Mouse (Mus musculus) embryonic fibroblast, embryonic 13.5 days (primary cell): ENCODE measurements around the gene Fcho2. TPM values are rescaled to one million over a fixed set of nuclear protein-coding genes. Genes with fewer than 3 reads are reported as not detected.
"Not testable (repeated sequence)": the region's sequence is repeated elsewhere in the genome, so short reads cannot be mapped to it uniquely, and the experiment has no call there.

Experiments used
- H3K27ac ChIP-seq: 2 replicates; pipeline ENCODE4 v1.5.1; 2012; ENCODE audit warnings: low read length, control low read depth, inconsistent platforms; ENCODE audit not compliant: insufficient read depth
- H3K4me1 ChIP-seq: 2 replicates; pipeline ENCODE4 v1.6.1; 2011; ENCODE audit warnings: low read length; ENCODE audit not compliant: control insufficient read depth, insufficient read depth
- H3K4me3 ChIP-seq: 2 replicates; pipeline ENCODE4 v1.5.1; 2011; ENCODE audit warnings: mild to moderate bottlenecking, control low read depth, low read length; ENCODE audit not compliant: insufficient read depth
- CTCF ChIP-seq: IDR thresholded peaks from 2 replicates; pipeline ENCODE4 v1.5.1; 2011; ENCODE audit warnings: mild to moderate bottlenecking, control low read depth, low read length, moderate library complexity, borderline replicate concordance; ENCODE audit not compliant: insufficient read depth
- POLR2A ChIP-seq: IDR thresholded peaks from 2 replicates; pipeline ENCODE4 v1.6.1; 2011; ENCODE audit warnings: low read depth, mild to moderate bottlenecking, control low read depth, low read length, moderate library complexity
- polyA plus RNA-seq: library from polyadenylated mRNA; stranded (reverse); fragments of >200 nt; gene quantifications from 2 replicates; pipeline ENCODE4 v1.2.4, GENCODE M21; 2011; ENCODE audit warnings: low read depth; ENCODE audit not compliant: missing spikeins, insufficient read length

Gene Fcho2
- polyA plus RNA-seq, 1 experiment, result 57.6 TPM

DNA sequence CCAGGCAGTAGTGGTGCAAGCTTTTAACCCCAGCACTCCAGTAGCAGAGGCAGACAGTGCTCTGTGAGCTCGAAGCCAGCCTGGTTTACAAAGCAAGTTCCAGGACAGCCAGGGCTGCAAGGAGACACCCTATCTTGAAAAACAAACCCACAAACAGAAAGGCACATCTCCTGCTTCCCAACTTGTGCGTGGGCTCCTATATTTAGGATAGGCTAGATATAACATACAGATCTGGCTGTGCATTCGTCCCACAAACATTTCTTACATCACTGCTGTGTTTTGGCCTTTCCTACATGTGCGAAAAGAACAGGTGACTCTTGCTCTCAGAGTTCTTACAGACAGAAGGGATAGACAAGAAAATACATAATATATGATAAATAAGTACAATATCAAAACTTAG is 10.3 kb upstream of the Fcho2 start:
- TF ChIP-seq POLR2A, result no peak
- no peak for TF ChIP-seq CTCF

DNA sequence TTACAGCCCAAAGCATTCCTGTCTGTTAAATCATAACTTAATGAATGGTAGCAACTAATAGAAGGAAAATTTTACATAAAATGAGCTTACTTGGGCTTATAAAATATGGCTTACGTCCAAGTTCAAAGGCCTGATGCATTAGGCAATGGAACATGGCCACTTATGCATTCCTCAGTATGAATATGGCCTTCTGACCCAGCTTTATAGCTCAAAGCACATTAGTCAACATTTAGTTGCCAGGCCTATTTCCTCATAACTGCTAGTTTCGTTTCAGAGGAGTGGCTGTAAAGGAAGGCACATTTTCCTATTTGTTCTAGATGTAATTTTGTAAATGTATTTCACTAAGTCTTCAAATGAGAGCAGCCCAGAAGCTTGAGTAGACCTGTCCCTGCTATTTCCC is 3.8 kb upstream of the Fcho2 start:
- peaks cover 9% of the 10 kb centered on the region for H3K4me1 ChIP-seq
- no peak overlapping the region for H3K4me3 ChIP-seq
- TF ChIP-seq CTCF (no peak), POLR2A (no peak)
- H3K27ac ChIP-seq, result peak overlapping the region; percentile 27; the same call in 1 of the 2 replicates

More for the DNA sequence above, 10.3 kb upstream of the Fcho2 start:
- H3K4me1 ChIP-seq, result no peaks in the 10 kb centered on the region
- no peak overlapping the region for H3K27ac ChIP-seq
- no peak overlapping the region for H3K4me3 ChIP-seq

DNA sequence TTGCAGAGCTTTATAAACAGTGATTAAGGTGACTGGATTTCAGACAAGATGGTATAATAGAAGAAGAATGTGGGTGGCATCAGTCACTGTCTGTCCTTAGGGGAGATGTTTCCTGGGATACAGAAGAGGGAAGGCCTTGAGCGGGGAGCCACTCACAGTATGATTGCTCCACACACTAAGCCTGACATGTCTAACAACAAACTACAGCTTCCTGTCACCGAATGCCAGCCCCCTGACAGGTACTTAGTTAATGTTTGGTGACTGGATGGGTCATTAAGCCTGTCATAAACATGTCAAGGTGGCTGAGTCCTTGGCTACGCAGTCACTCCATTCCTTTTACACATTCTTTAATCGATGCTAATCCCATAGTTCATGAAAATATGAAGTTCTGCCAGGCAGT is 3.0 kb upstream of the Fcho2 start:
- Histone ChIP-seq H3K4me1 (peaks cover 11% of the 10 kb centered on the region), H3K27ac (no peak overlapping the region), H3K4me3 (no peak overlapping the region)
- TF ChIP-seq CTCF, result no peak
- TF ChIP-seq POLR2A, result no peak

GRCm38 (mm10) chr13:98817766-98818165 is 2.5 kb upstream of the Fcho2 start:
- Histone ChIP-seq H3K4me3 (no peak overlapping the region), H3K4me1 (peaks cover 11% of the 10 kb centered on the region), H3K27ac (no peak overlapping the region)
- TF ChIP-seq CTCF (no peak), POLR2A (no peak)

DNA sequence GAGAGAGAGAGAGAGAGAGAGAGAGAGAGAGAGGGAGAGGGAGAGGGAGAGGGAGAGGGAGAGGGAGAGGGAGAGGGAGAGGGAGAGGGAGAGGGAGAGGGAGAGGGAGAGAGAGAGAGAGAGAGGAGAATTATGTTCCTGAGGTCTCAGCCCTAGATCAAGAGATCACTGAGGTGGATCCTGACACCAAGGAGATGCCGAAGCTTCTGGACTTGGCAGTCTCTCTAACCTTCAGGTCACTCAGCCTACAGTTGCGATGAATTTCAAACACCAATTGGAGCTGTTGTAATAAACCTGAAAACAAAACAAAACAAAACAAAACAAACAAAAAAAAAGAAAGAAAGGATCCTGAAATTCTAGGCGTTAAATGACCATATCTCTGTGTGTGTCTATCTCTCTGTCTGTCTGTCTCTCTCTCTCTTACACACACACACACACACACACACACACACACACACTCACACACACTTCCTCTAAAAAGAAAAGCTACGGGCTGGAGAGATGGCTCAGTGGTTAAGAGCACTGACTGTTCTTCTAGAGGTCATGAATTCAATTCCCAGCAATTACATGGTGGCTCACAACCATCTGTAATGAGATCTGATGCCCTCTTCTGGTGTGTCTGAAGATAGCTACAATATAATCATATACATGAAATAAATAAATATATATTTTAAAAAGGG is 1.9 kb upstream of the Fcho2 start:
- peaks cover 11% of the 10 kb centered on the region for H3K4me1 ChIP-seq
- not testable (repeated sequence) for H3K4me3 ChIP-seq, H3K27ac ChIP-seq

DNA sequence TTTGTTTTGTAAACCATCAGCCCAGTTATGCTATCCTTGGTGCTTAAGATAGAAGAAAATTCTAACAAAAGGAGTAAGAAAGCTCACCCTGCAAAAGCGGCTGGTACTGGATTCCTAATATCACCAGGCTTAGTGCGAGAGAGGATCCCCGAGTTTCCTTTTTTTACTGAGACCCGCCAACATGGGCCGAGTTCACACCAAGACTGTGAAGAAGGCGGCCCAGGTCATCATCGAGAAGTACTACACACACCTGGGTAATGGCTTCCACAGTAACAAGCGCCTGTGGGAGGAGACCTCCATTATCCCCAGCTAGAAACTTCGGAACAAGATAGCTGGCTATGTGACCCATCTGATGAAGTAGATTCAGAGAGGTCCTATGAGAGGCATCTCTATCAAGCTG is 1.3 kb upstream of the Fcho2 start:
- Histone ChIP-seq H3K4me1 (peaks cover 11% of the 10 kb centered on the region), H3K27ac (no peak overlapping the region), H3K4me3 (no peak overlapping the region)
- TF ChIP-seq POLR2A (no peak), CTCF (no peak)

- TF ChIP-seq CTCF (no peak), POLR2A (no peak)
- H3K4me3 ChIP-seq, result peak overlapping the region; percentile 71
- peaks cover 9% of the 10 kb centered on the region for H3K4me1 ChIP-seq
- peak overlapping the region; percentile 49 for H3K27ac ChIP-seq
These were observed 791 bp downstream of the Fcho2 start for GRCm38 (mm10) chr13:98814275-98815040.

DNA sequence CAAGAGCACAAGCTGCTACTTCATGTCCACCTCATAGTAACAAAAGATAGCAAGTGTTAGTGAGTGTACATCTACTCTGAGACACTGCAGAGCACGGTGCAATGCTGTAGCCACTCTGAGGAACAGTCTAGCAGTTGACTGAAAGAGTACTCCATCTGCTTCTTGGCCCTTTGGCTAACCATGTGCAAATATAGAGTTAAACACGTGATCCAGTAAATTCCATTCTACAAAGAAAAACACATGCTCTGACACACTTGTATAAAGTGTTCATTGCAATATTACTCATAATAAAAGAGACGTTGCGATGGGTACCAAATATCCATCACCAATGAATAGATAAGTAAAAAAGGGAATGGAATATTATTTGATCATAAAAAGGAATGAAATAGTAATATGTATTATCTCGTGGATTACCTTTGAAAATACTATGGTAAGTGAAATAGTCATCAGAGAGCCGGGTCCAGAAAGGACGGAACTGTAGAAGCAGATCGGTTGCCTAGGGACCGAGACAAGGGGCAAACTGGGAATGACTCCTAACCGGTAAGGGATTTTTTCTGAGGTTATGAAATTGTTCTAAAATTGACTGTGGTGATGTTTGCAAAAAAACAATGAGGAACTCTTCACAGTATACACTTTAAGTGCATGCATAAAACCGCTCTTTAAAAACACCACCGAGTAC is 1.5 kb downstream of the Fcho2 start:
- peak overlapping the region; percentile 71 for H3K4me3 ChIP-seq
- TF ChIP-seq CTCF (no peak), POLR2A (no peak)
- H3K4me1 ChIP-seq, result peaks cover 4% of the 10 kb centered on the region; the same call in 1 of the 2 replicates
- peak overlapping the region; percentile 49 for H3K27ac ChIP-seq

DNA sequence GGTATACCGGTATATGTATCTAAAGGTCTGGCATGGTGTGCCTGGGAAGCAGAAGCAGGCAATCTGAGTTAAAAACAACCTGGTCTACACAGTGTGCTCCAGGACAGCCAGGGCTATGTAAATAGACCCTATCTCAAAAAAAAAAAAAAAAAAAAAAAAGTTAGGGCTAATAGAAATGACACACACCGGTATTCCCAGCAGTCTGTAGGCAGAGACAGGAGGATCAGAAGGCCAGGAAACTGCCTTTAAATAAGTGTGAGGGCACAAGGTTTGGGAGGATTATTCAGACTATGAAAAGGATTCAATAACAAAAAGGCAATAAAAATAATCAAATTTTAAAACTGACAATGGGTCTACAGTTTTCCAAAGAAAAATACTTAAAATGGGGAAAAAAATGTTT is 2.1 kb downstream of the Fcho2 start:
- peaks cover 4% of the 10 kb centered on the region; the same call in 1 of the 2 replicates for H3K4me1 ChIP-seq
- no peak overlapping the region for H3K27ac ChIP-seq
- TF ChIP-seq CTCF, result no peak
- no peak for TF ChIP-seq POLR2A
- peak overlapping the region; percentile 39 for H3K4me3 ChIP-seq

DNA sequence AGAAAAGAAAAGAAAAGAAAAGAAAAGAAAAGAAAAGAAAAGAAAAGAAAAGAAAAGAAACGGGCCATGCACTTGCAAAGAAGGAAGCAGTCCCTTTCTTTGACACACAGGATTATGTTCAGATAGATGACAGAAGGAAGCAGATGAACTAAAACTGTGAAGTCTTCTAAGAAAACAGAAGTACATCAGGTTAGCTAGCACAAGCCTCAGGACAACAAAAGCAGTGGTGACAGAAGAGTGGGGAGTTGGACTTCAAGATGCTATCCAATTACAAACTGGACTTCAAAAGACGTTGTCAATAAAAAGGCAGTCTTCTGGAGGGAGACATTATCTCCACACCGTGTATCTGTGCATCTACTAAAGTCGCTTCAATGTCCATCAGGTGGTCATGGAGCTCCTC is 3.0 kb downstream of the Fcho2 start:
- Histone ChIP-seq H3K4me1 (peaks cover 4% of the 10 kb centered on the region; the same call in 1 of the 2 replicates), H3K4me3 (no peak overlapping the region), H3K27ac (no peak overlapping the region)
- TF ChIP-seq POLR2A (no peak), CTCF (no peak)
